ENCODE assay signal across 8 mouse cellular contexts in the genomic region with DNA sequence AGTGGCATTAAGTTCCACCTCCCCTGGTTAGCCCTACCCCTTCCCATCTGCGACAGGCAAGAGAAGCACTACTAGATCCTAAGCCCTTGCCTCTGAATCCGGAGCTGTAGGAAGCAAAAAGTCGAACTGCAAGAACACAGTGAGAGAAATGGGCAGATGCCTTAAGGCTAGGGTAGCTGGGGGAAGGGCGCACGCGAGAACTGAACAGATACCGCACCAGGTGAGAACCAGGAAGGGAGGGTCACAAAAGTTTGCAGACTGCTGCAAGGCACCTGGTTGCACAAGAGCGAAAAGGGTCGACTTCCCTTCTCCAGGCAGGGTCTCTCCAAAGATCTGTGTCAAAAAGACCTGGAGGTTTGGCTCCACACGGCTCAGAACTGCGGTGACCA. TPM values are rescaled to one million over a fixed set of nuclear protein-coding genes. Genes with fewer than 3 reads are reported as not detected.
DNase-seq lines count a peak whose midpoint lies in the region; ATAC-seq lines count a peak whose summit lies in the region.

No protein-coding gene starts in this region.

- no peak for ATAC-seq in liver, embryonic 11.5 days (replicated peaks; ENCODE audit: low FRiP score)
- ATAC-seq in midbrain, embryonic 13.5 days: peak; percentile 51

- peak overlapping the region; percentile 25; the same call in 1 of the 2 replicates for H3K9ac ChIP-seq in liver, embryonic 11.5 days (ENCODE audit: low read depth, low read length)
- peak overlapping the region; percentile 66 for H3K9ac ChIP-seq in midbrain, embryonic 13.5 days (replicated peaks)

- peaks cover 25% of the 10 kb centered on the region for H3K27me3 ChIP-seq in liver, embryonic 11.5 days (replicated peaks; ENCODE audit: control insufficient read depth, insufficient read depth, low read length)
- H3K27me3 ChIP-seq in midbrain, embryonic 13.5 days: peaks cover 29% of the 10 kb centered on the region

- H3K36me3 ChIP-seq in liver, embryonic 11.5 days (ENCODE audit: control insufficient read depth, insufficient read depth, low read length): no peaks in the 10 kb centered on the region
- no peaks in the 10 kb centered on the region for H3K36me3 ChIP-seq in midbrain, embryonic 13.5 days

- peak overlapping the region; percentile 52 for H3K4me3 ChIP-seq in liver, embryonic 11.5 days (ENCODE audit: low read depth, low read length)
- H3K4me3 ChIP-seq in midbrain, embryonic 13.5 days (replicated peaks): peak overlapping the region; percentile 59

- peak overlapping the region; percentile 76 for H3K4me2 ChIP-seq in liver, embryonic 11.5 days
- peak overlapping the region; percentile 83 for H3K4me2 ChIP-seq in midbrain, embryonic 13.5 days (replicated peaks)

- 0% methylated on average over 11 of the region's 11 CpGs for WGBS in liver, embryonic 11.5 days
- WGBS in midbrain, embryonic 13.5 days: under 1% methylated on average over 11 of the region's 11 CpGs

- no peaks in the 10 kb centered on the region for H3K9me3 ChIP-seq in liver, embryonic 11.5 days (ENCODE audit: control insufficient read depth, low read length)
- H3K9me3 ChIP-seq in midbrain, embryonic 13.5 days: no peaks in the 10 kb centered on the region

- H3K27ac ChIP-seq in liver, embryonic 11.5 days (ENCODE audit: low read depth, low read length): no peak overlapping the region
- peak overlapping the region; percentile 71; the same call in 1 of the 2 replicates for H3K27ac ChIP-seq in midbrain, embryonic 13.5 days

- H3K4me1 ChIP-seq in liver, embryonic 11.5 days (replicated peaks; ENCODE audit: control insufficient read depth, insufficient read depth, low read length): no peaks in the 10 kb centered on the region; the same call in 1 of the 2 replicates
- H3K4me1 ChIP-seq in midbrain, embryonic 13.5 days (replicated peaks): peaks cover 11% of the 10 kb centered on the region; the same call in 1 of the 2 replicates

- DNase-seq in liver, embryonic 11.5 days (ENCODE audit: low spot score): no peak
- no peak for DNase-seq in liver
- DNase-seq in cerebellum, adult 9-11 months: peak; percentile 70
- DNase-seq in frontal cortex, postnatal 36 days (ENCODE audit: low spot score in 2 of 2): peak; percentile 36 to 42
- DNase-seq in layer of hippocampus, adult 8-10 months (ENCODE audit: low spot score in 2 of 2): peak; percentile 16 to 21
- no peak for DNase-seq in gastrocnemius, postnatal 25 days
- DNase-seq in adipocyte (ENCODE audit: low spot score): no peak

RNA-seq across cellular contexts. Expression of gene Lrrc3b, which starts 0.7 kb away (rescaled TPM):
- 1.6 and 2.2 TPM in 2 replicates for polyA plus RNA-seq in liver, embryonic 11.5 days (2014; fragmentation: Nextera tagmentation; extraction: Ambion mirVana)
- 10 to 100 TPM in 1 of 4 experiments, 1 to 10 TPM in 3; 8.1 to 10.9 (median 9.5) TPM for total RNA-seq in layer of hippocampus, adult 8-10 months (2022)
- polyA plus RNA-seq in midbrain, embryonic 13.5 days (2015; fragmentation: Nextera tagmentation; extraction: Ambion mirVana): 5.8 and 6.4 TPM in 2 replicates
- total RNA-seq in gastrocnemius, postnatal 25 days (2021): 1 to 10 TPM; 1.8 to 1.9 TPM

Comparison
In these comparisons a context has a peak if more than half of its experiments do, and no peak if none do; other contexts are left out.
1. DNase-seq: peak in cerebellum, adult 9-11 months (single experiment), frontal cortex, postnatal 36 days (2 of 2) and layer of hippocampus, adult 8-10 months (2 of 2); none in liver, embryonic 11.5 days (single experiment), liver (single experiment), gastrocnemius, postnatal 25 days (single experiment) and adipocyte (single experiment).